Mouse (Mus musculus): ENCODE results near the gene Ece1.

GRCm38 (mm10) chr4:137943540-137943939, 81.5 kb downstream of the Ece1 start:
- TF ChIP-seq POLR2A (IDR thresholded peaks at IDR 0.05; ENCODE audit: insufficient read length, low read depth), result no peak
- no peak for TF ChIP-seq TCF3 (IDR thresholded peaks at IDR 0.05; ENCODE audit: insufficient read length, low read depth)
- TF ChIP-seq POLR2AphosphoS2 (IDR thresholded peaks at IDR 0.05; ENCODE audit: insufficient read length, low read depth), result no peak
- no peak for TF ChIP-seq MAX (IDR thresholded peaks at IDR 0.05; ENCODE audit: low read depth)
- TF ChIP-seq MYOD1 (IDR thresholded peaks at IDR 0.05; ENCODE audit: control insufficient read depth in 1 of 3, insufficient read length in 2 of 3, low read depth in 2 of 3), result no peak

Data from myocyte (in vitro differentiated cells).